Mouse (Mus musculus) heart, embryonic 16.5 days (tissue): Measurements from ENCODE around the gene Nfix. TPM values are rescaled to one million over a fixed set of nuclear protein-coding genes. Genes with fewer than 3 reads are reported as not detected.

ENCODE experiments used
- ATAC-seq: fragments of 200-750 bp; cut with Nextera tagmentation; replicated peaks from 2 replicates; pipeline ENCODE4 v1.8.0; 2017; ENCODE audit warnings: moderate number of reproducible peaks; ENCODE audit not compliant: insufficient read depth, low FRiP score; ENCODE audit errors: extremely low read depth
- H3K27ac ChIP-seq: fragments of 300-500 bp; sonication (generic); 2 replicates; pipeline ENCODE4 v1.5.1; 2014; ENCODE audit warnings: mild to moderate bottlenecking, low read length, control low read depth, moderate library complexity
- H3K27me3 ChIP-seq: fragments of 300-500 bp; sonication (generic); 2 replicates; pipeline ENCODE4 v1.6.1; 2014; ENCODE audit warnings: low read length, mixed read lengths; ENCODE audit not compliant: control insufficient read depth, insufficient read depth
- H3K36me3 ChIP-seq: fragments of 300-500 bp; sonication (generic); 2 replicates; pipeline ENCODE4 v1.6.1; 2014; ENCODE audit not compliant: control insufficient read depth, insufficient read depth
- H3K4me1 ChIP-seq: fragments of 300-500 bp; sonication (generic); 2 replicates; pipeline ENCODE4 v1.6.1; 2014; ENCODE audit warnings: low read length, mixed read lengths; ENCODE audit not compliant: control insufficient read depth, insufficient read depth
- H3K4me2 ChIP-seq: fragments of 300-500 bp; sonication (generic); 2 replicates; pipeline ENCODE4 v1.6.1; 2014; ENCODE audit warnings: low read depth, mild to moderate bottlenecking, control low read depth, low read length
- H3K4me3 ChIP-seq: fragments of 300-500 bp; sonication (generic); 2 replicates; pipeline ENCODE4 v1.5.1; 2014; ENCODE audit warnings: mild to moderate bottlenecking, control low read depth, low read length
- H3K9ac ChIP-seq: fragments of 300-500 bp; sonication (generic); 2 replicates; pipeline ENCODE4 v1.6.1; 2014; ENCODE audit warnings: low read length, control low read depth
- H3K9me3 ChIP-seq: fragments of 300-500 bp; sonication (generic); replicated peaks from 2 replicates; pipeline ENCODE4 v1.6.1; 2016; ENCODE audit warnings: low read length; ENCODE audit not compliant: control insufficient read depth
- WGBS: fragments of 180-500 bp; shearing (Covaris S2); extraction: QIAGEN DNeasy Blood & Tissue Kit; methylation state at CpG from one replicate; pipeline ENCODE4 v1.1.7; 2014; 5-methylcytosine and 5-hydroxymethylcytosine counted together
- polyA plus RNA-seq: library from polyadenylated mRNA; unstranded; fragments of >200 nt; fragmentation: Nextera tagmentation; extraction: Ambion mirVana; gene quantifications from 2 replicates; pipeline ENCODE4 v1.2.1, GENCODE M21; 2015

The Nfix gene
- polyA plus RNA-seq, 1 experiment from 2014 or later = 12.7 TPM

DNA sequence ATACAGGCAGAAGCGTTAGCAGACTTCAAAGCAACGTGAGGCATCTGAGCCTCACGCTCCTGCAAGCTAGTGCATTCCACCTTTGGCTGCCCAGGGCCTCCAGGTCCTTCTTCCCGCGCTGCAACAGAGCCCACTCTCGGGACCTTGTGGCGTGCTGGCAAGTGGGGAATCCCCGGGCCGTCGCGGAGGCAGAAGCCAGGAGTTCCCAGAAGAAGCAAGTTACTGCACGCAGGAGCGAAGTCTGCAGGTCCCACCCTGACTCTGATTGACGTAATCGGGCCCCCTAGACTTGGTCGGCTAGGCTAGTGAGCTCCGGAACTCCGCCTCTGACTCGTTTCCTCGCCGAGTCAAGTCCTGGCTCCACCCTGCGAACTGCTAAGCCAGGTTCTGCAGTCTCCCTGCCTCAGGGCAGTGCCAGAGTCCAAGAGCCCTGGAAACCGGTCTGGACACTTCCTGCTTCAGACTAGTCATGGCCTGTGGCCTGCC lies 143.5 kb downstream of the Nfix start:
- 2% methylated on average over 23 of the region's 23 CpGs for WGBS
- Histone ChIP-seq H3K36me3 (no peaks in the 10 kb centered on the region), H3K27ac (peak overlapping the region; percentile 92), H3K4me1 (peaks cover 45% of the 10 kb centered on the region), H3K4me3 (peak overlapping the region; percentile 47), H3K9me3 (no peaks in the 10 kb centered on the region), H3K4me2 (peak overlapping the region; percentile 75), H3K27me3 (no peaks in the 10 kb centered on the region), H3K9ac (peak overlapping the region; percentile 74)
- ATAC-seq = peak; percentile 72

DNA sequence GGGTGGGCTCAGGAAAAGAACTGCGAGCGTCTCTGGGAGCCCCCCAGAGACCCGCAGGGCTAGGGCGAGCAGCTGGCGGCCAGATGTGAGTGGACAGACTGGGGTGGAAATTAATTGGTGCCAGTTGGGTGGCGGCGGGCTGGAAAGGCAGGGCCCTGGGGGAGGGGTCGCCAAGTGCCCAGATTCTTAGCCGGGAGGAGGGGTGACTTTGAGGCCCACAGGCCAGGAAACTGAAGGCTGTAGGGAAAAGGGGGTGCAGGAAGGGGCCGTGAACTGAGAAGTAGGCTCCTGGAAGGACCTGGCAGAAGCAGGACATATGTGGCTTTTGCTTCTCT lies 144.0 kb downstream of the Nfix start:
- no peak for ATAC-seq
- H3K4me3 ChIP-seq = peak overlapping the region; percentile 47
- peak overlapping the region; percentile 74 for H3K9ac ChIP-seq
- 8% methylated on average over 10 of the region's 10 CpGs for WGBS
- no peaks in the 10 kb centered on the region for H3K9me3 ChIP-seq
- peak overlapping the region; percentile 92 for H3K27ac ChIP-seq
- H3K4me1 ChIP-seq = peaks cover 45% of the 10 kb centered on the region
- H3K36me3 ChIP-seq = no peaks in the 10 kb centered on the region
- H3K27me3 ChIP-seq = no peaks in the 10 kb centered on the region
- peak overlapping the region; percentile 75 for H3K4me2 ChIP-seq

DNA sequence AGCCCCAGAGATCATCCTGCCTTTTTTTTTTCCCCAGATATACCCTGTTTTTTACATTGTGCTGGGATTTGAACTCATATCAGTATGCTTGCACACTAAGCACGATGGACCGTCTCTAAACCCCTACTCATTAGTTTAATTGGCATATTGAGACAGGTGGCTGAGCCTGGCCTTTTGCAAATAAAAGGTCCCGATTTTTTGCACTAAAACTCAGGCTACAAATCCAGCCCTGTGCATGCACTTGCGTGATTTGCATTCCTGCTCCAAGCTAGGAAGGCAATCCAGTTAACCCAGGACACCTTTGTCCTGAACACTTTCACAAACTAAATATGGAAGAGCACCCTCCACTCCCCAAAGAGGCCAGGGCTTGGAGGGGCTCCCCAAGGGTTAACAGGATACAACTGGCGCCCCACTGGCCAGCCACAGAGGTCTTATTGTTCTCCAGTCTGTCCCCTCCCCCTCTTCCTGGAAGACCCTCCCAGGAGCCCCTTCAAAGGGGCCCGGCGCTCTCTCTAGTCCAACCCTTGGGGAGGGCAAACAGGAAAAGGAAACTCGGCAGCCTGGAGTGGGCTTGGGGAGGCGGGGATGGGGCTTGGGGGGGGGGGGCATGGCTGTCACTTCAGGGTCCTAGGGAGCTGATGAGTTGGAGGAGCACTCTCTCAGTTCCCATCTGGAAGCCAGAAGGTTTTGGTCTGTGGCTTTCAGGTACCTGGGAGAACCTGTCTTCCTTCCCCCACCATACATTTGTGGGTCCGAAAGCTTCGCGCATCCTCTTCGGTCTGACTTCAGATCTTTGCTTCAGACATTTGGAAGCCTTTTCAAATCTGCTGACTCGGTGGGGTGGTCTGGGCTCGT lies 144.6 kb downstream of the Nfix start:
- Histone ChIP-seq H3K4me3 (peak overlapping the region; percentile 47), H3K4me2 (peak overlapping the region; percentile 75), H3K4me1 (peaks cover 42% of the 10 kb centered on the region), H3K27ac (peak overlapping the region; percentile 92), H3K27me3 (no peaks in the 10 kb centered on the region), H3K36me3 (no peaks in the 10 kb centered on the region), H3K9me3 (no peaks in the 10 kb centered on the region), H3K9ac (peak overlapping the region; percentile 74)
- 12% methylated on average over 15 of the region's 15 CpGs for WGBS
- peak; percentile 64 for ATAC-seq

DNA sequence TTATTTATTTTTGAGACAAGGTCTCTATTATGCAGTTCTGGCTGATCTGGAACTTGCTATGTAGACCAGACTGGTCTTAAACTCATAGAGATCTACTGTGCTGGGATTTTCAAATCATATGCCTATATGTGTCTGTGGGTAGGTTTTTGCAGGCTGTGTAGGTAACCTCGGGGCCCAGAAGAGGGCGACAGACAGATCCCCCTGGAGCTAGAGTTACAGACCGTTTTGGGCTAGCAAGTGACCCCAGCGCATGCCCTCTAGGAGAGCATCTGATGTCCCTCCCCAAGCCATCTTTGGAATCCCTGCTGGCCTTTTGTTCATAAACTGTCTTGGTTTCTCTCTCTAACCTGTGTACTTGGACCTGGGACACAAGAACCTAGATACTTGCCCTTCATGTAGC lies 145.5 kb downstream of the Nfix start:
- no peak for ATAC-seq
- Histone ChIP-seq H3K27me3 (no peaks in the 10 kb centered on the region), H3K9ac (no peak overlapping the region), H3K27ac (peak overlapping the region; percentile 92), H3K4me2 (no peak overlapping the region), H3K4me1 (peaks cover 34% of the 10 kb centered on the region), H3K9me3 (no peaks in the 10 kb centered on the region), H3K4me3 (no peak overlapping the region), H3K36me3 (no peaks in the 10 kb centered on the region)
- 40% methylated on average over 4 of the region's 4 CpGs for WGBS

DNA sequence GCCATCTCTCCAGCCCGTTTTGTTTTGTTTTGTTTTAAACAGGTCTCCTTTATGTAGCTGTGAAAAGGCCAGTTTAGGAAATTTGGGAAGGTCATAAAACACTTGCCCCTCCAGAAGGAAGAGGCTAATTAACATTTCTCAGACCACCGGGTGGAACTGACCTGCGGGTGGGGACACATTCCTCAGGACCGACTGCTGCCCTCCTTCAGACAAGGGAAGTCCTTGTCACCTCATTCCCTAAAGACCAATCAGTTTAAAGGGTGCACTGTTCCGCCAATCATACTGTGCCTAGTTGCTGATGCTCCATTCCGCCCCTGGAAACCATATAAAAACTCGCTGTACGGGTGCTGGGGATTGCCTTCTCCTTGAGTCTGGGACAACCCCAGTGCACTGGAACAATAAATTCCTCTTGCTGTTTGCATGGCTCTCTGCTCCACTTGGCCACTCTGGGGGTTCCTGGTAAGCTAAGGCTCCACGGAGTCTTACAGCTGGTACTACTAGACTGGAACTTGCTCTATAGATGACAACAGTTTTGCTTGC lies 147.0 kb downstream of the Nfix start:
- Histone ChIP-seq H3K36me3 (no peaks in the 10 kb centered on the region), H3K4me2 (no peak overlapping the region), H3K27me3 (no peaks in the 10 kb centered on the region), H3K9ac (no peak overlapping the region), H3K9me3 (no peaks in the 10 kb centered on the region), H3K27ac (peak overlapping the region; percentile 51; the same call in 1 of the 2 replicates), H3K4me1 (peaks cover 31% of the 10 kb centered on the region), H3K4me3 (no peak overlapping the region)
- no peak for ATAC-seq
- WGBS = 56% methylated on average over 9 of the region's 9 CpGs

DNA sequence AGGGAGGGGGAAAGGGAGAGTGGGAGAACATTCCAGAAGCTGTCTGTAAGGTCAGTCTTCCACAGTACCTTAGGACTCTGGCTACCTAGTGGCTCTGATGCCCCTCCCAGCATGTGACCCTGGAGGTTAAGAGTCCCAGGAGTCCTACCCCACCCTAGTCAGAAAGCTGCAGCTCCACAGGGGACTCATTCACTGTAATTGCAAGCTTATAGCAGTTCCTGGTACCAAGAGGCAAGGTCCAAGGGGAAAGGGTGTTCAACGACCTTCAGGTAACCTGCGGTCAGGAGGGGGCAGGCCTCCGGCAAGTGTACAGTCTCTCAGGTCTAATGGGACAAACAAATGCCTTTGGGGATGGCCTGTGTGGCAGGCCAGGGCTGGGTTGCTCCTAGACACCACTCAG lies 149.9 kb downstream of the Nfix start:
- no peak overlapping the region for H3K27ac ChIP-seq
- H3K9ac ChIP-seq = no peak overlapping the region
- WGBS = 54% methylated on average over 3 of the region's 3 CpGs
- H3K27me3 ChIP-seq = no peaks in the 10 kb centered on the region
- H3K9me3 ChIP-seq = no peaks in the 10 kb centered on the region
- no peak for ATAC-seq
- no peaks in the 10 kb centered on the region for H3K36me3 ChIP-seq
- peaks cover 15% of the 10 kb centered on the region for H3K4me1 ChIP-seq
- H3K4me2 ChIP-seq = no peak overlapping the region
- H3K4me3 ChIP-seq = no peak overlapping the region

Other genes with a start within 250 kb of the Nfix start
- 43.0 and 43.3 TPM in 2 replicates for gene Ier2, start 137.5 kb downstream of the Nfix start, polyA plus RNA-seq
- gene Trmt1, start 114.0 kb downstream of the Nfix start, polyA plus RNA-seq = 43.2 and 46.7 TPM in 2 replicates
- 11.7 and 14.4 TPM in 2 replicates for gene Nacc1, start 112.5 kb downstream of the Nfix start, polyA plus RNA-seq
- gene Lyl1, start 98.9 kb downstream of the Nfix start, polyA plus RNA-seq = 10.2 and 12.0 TPM in 2 replicates
- 3.1 and 4.7 TPM in 2 replicates for gene G430095P16Rik, start 77.3 kb downstream of the Nfix start, polyA plus RNA-seq
- gene Dand5, start 22.5 kb upstream of the Nfix start, polyA plus RNA-seq = 6.6 and 6.8 TPM in 2 replicates
- gene Gadd45gip1, start 31.2 kb upstream of the Nfix start, polyA plus RNA-seq = 47.7 and 48.3 TPM in 2 replicates
- 128 and 131 TPM in 2 replicates for gene Rad23a, start 40.3 kb upstream of the Nfix start, polyA plus RNA-seq
- gene Calr, start 46.6 kb upstream of the Nfix start, polyA plus RNA-seq = 630 and 641 TPM in 2 replicates
- 63.2 and 64.4 TPM in 2 replicates for gene Farsa, start 56.6 kb upstream of the Nfix start, polyA plus RNA-seq
- gene Syce2, start 71.8 kb upstream of the Nfix start, polyA plus RNA-seq = 26.2 and 35.4 TPM in 2 replicates
- 43.1 and 46.0 TPM in 2 replicates for gene Gcdh, start 93.6 kb upstream of the Nfix start, polyA plus RNA-seq
- gene Klf1, start 101.6 kb upstream of the Nfix start, polyA plus RNA-seq = 1.3 and 1.4 TPM in 2 replicates
- 5.2 and 6.3 TPM in 2 replicates for gene Dnase2a, start 108.2 kb upstream of the Nfix start, polyA plus RNA-seq
- gene Mast1, start 137.0 kb upstream of the Nfix start, polyA plus RNA-seq = 0.09 and 0.14 TPM in 2 replicates
- gene Rtbdn, start 146.6 kb upstream of the Nfix start, polyA plus RNA-seq = 0.24 and 0.38 TPM in 2 replicates
- gene Gm49661, start 169.1 kb upstream of the Nfix start, polyA plus RNA-seq = not detected in 2 replicates
- 591 and 662 TPM in 2 replicates for gene Prdx2, start 169.2 kb upstream of the Nfix start, polyA plus RNA-seq
- 80.2 and 82.7 TPM in 2 replicates for gene Rnaseh2a, start 169.4 kb upstream of the Nfix start, polyA plus RNA-seq
- 11.7 and 15.3 TPM in 2 replicates for gene Junb, start 178.4 kb upstream of the Nfix start, polyA plus RNA-seq
- gene Hook2, start 190.3 kb upstream of the Nfix start, polyA plus RNA-seq = 8.9 and 9.1 TPM in 2 replicates
- gene Best2, start 214.2 kb upstream of the Nfix start, polyA plus RNA-seq = not detected in 2 replicates
- gene Asna1, start 224.9 kb upstream of the Nfix start, polyA plus RNA-seq = 111 and 112 TPM in 2 replicates
- 61.9 and 76.5 TPM in 2 replicates for gene Trir, start 226.5 kb upstream of the Nfix start, polyA plus RNA-seq
- gene Tnpo2, start 236.6 kb upstream of the Nfix start, polyA plus RNA-seq = 18.8 and 21.5 TPM in 2 replicates